Mouse (Mus musculus): ENCODE measurements around the gene 1110017D15Rik. TPM values are rescaled to one million over a fixed set of nuclear protein-coding genes. Genes with fewer than 3 reads are reported as not detected.
"Not testable (repeated sequence)": the region's sequence is repeated elsewhere in the genome, so short reads cannot be mapped to it uniquely, and the experiment has no call there.

Gene 1110017D15Rik
- total RNA-seq, 2 experiments from 2014 or later: 0.87 TPM; not detected in 1

- DNase-seq: peak; percentile 72 to 76
Measured at GRCm38 (mm10) chr4:41479456-41479804, 37.7 kb downstream of the 1110017D15Rik start.

GRCm38 (mm10) chr4:41478751-41479455 lies 38.2 kb downstream of the 1110017D15Rik start:
- no peak for DNase-seq

GRCm38 (mm10) chr4:41477648-41478160 lies 39.4 kb downstream of the 1110017D15Rik start:
- no peak for DNase-seq

GRCm38 (mm10) chr4:41471384-41471689 lies 45.8 kb downstream of the 1110017D15Rik start:
- no peak for DNase-seq

GRCm38 (mm10) chr4:41470684-41471383 lies 46.3 kb downstream of the 1110017D15Rik start:
- DNase-seq: peak; percentile 21 to 26

- peak in 1 of 2 experiments; percentile 21 for DNase-seq
Measured at GRCm38 (mm10) chr4:41470051-41470683, 47.0 kb downstream of the 1110017D15Rik start.

- peak in 1 of 2 experiments; percentile 14 for DNase-seq
Measured at GRCm38 (mm10) chr4:41469199-41469598, 47.9 kb downstream of the 1110017D15Rik start.

- peak; percentile 70 to 86 for DNase-seq
Measured at GRCm38 (mm10) chr4:41468396-41469080, 48.6 kb downstream of the 1110017D15Rik start.

GRCm38 (mm10) chr4:41465287-41465665 lies 51.9 kb downstream of the 1110017D15Rik start:
- DNase-seq: no peak

GRCm38 (mm10) chr4:41464345-41465286 lies 52.5 kb downstream of the 1110017D15Rik start, which contains the start of the genes Kif24 and Nudt2:
Gene Kif24, minus strand, starts transcription at chr4:41464887.
Gene Nudt2, plus strand, starts transcription at chr4:41465151.
- peak; percentile 98 to 99 for DNase-seq

- DNase-seq: not testable (repeated sequence)
Measured at GRCm38 (mm10) chr4:41463051-41463738, 53.9 kb downstream of the 1110017D15Rik start.

GRCm38 (mm10) chr4:41460690-41461089 lies 56.4 kb downstream of the 1110017D15Rik start:
- DNase-seq: no peak

Other genes starting within 250 kb of the 1110017D15Rik start
- gene Ubap2, start 242.2 kb downstream of the 1110017D15Rik start, total RNA-seq (2021): 10 to 100 TPM; 44.2 to 54.9 TPM
- gene Dcaf12, start 202.4 kb downstream of the 1110017D15Rik start, total RNA-seq (2021): 10 to 100 TPM; 32.4 to 32.9 TPM
- gene Ubap1, start 168.3 kb downstream of the 1110017D15Rik start, total RNA-seq (2021): 10 to 100 TPM; 40.6 to 41.4 TPM
- gene Kif24, start 52.4 kb downstream of the 1110017D15Rik start, total RNA-seq (2021): under 1 TPM; 0.45 to 0.46 TPM
- 10 to 100 TPM; 30.6 to 35.9 TPM for gene Nudt2, start 52.2 kb downstream of the 1110017D15Rik start, total RNA-seq (2021)
- 10 to 100 TPM; 12.0 to 13.2 TPM for gene AI464131, start 14.3 kb downstream of the 1110017D15Rik start, total RNA-seq (2021)
- gene Fam219a, start 52.2 kb upstream of the 1110017D15Rik start, total RNA-seq (2021): 10 to 100 TPM; 11.3 to 12.8 TPM
- 1 to 10 TPM; 2.7 to 3.8 TPM for gene Dnaic1, start 52.4 kb upstream of the 1110017D15Rik start, total RNA-seq (2021)
- gene Enho, start 123.0 kb upstream of the 1110017D15Rik start, total RNA-seq (2021): 10 to 100 TPM in 1 of 2 experiments, 1 to 10 TPM in 1; 9.7 to 11.0 TPM
- gene Cntfr, start 179.8 kb upstream of the 1110017D15Rik start, total RNA-seq (2021): 1 to 10 TPM; 3.3 to 4.4 TPM
- gene Il11ra1, start 182.7 kb upstream of the 1110017D15Rik start, total RNA-seq (2021): 100 to 1,000 TPM; 105 TPM
- 10 to 100 TPM; 35.0 to 37.3 TPM for gene Rpp25l, start 196.2 kb upstream of the 1110017D15Rik start, total RNA-seq (2021)
- 10 to 100 TPM; 70.4 to 79.1 TPM for gene Dctn3, start 205.8 kb upstream of the 1110017D15Rik start, total RNA-seq (2021)
- gene Arid3c, start 213.8 kb upstream of the 1110017D15Rik start, total RNA-seq (2021): not detected
- 10 to 100 TPM; 50.8 to 55.4 TPM for gene Galt, start 237.9 kb upstream of the 1110017D15Rik start, total RNA-seq (2021)
- 10 to 100 TPM; 17.8 to 20.9 TPM for gene Sigmar1, start 238.8 kb upstream of the 1110017D15Rik start, total RNA-seq (2021)

Measured in heart, adult 18-20 months (tissue).